Mouse (Mus musculus): Measurements from ENCODE around the gene Galnt13.
"Not testable (repeated sequence)": the region's sequence is repeated elsewhere in the genome, so short reads cannot be mapped to it uniquely, and the experiment has no call there.

The Galnt13 gene

GRCm38 (mm10) chr2:54915088-54915670 is 479.1 kb downstream of the Galnt13 start:
- DNase-seq (ENCODE audit: low read depth, low spot score): no peak

- no peak for DNase-seq (ENCODE audit: low read depth, low spot score)
These were observed 500.3 kb downstream of the Galnt13 start for GRCm38 (mm10) chr2:54936369-54936768.

GRCm38 (mm10) chr2:54937306-54937705 is 501.2 kb downstream of the Galnt13 start:
- DNase-seq (ENCODE audit: low read depth, low spot score): peak; percentile 92

- DNase-seq (ENCODE audit: low read depth, low spot score): peak; percentile 11
These were observed 502.0 kb downstream of the Galnt13 start for GRCm38 (mm10) chr2:54938075-54938474.

- DNase-seq (ENCODE audit: low read depth, low spot score): no peak
These were observed 507.3 kb downstream of the Galnt13 start for GRCm38 (mm10) chr2:54943386-54943785.

GRCm38 (mm10) chr2:54983839-54984238 is 547.7 kb downstream of the Galnt13 start:
- no peak for DNase-seq (ENCODE audit: low read depth, low spot score)

GRCm38 (mm10) chr2:55022539-55022938 is 586.4 kb downstream of the Galnt13 start:
- DNase-seq (ENCODE audit: low read depth, low spot score): not testable (repeated sequence)

- DNase-seq (ENCODE audit: low read depth, low spot score): no peak
These were observed 598.5 kb downstream of the Galnt13 start for GRCm38 (mm10) chr2:55034610-55035009.

- DNase-seq (ENCODE audit: low read depth, low spot score): no peak
These were observed 629.6 kb downstream of the Galnt13 start for GRCm38 (mm10) chr2:55065469-55066315.

- no peak for DNase-seq (ENCODE audit: low read depth, low spot score)
These were observed 649.5 kb downstream of the Galnt13 start for GRCm38 (mm10) chr2:55085580-55085979.

GRCm38 (mm10) chr2:55088034-55088433 is 651.9 kb downstream of the Galnt13 start:
- DNase-seq (ENCODE audit: low read depth, low spot score): no peak

- peak; percentile 8 for DNase-seq (ENCODE audit: low read depth, low spot score)
These were observed 654.2 kb downstream of the Galnt13 start for GRCm38 (mm10) chr2:55090332-55090731.

GRCm38 (mm10) chr2:55091495-55091894 is 655.4 kb downstream of the Galnt13 start:
- DNase-seq (ENCODE audit: low read depth, low spot score): no peak

- DNase-seq (ENCODE audit: low read depth, low spot score): no peak
These were observed 663.0 kb downstream of the Galnt13 start for GRCm38 (mm10) chr2:55099100-55099499.

- peak; percentile 54 for DNase-seq (ENCODE audit: low read depth, low spot score)
These were observed 665.2 kb downstream of the Galnt13 start for GRCm38 (mm10) chr2:55101279-55101678.

GRCm38 (mm10) chr2:55103521-55103920 is 667.4 kb downstream of the Galnt13 start:
- no peak for DNase-seq (ENCODE audit: low read depth, low spot score)

- no peak for DNase-seq (ENCODE audit: low read depth, low spot score)
These were observed 671.7 kb downstream of the Galnt13 start for GRCm38 (mm10) chr2:55107828-55108227.

- no peak for DNase-seq (ENCODE audit: low read depth, low spot score)
These were observed 717.0 kb downstream of the Galnt13 start for GRCm38 (mm10) chr2:55153089-55153488.

GRCm38 (mm10) chr2:55164781-55165180 is 728.7 kb downstream of the Galnt13 start:
- no peak for DNase-seq (ENCODE audit: low read depth, low spot score)

Measured in R1 (cell line).